Mouse (Mus musculus): ENCODE data around the gene Ipo8.

The Ipo8 gene

DNA sequence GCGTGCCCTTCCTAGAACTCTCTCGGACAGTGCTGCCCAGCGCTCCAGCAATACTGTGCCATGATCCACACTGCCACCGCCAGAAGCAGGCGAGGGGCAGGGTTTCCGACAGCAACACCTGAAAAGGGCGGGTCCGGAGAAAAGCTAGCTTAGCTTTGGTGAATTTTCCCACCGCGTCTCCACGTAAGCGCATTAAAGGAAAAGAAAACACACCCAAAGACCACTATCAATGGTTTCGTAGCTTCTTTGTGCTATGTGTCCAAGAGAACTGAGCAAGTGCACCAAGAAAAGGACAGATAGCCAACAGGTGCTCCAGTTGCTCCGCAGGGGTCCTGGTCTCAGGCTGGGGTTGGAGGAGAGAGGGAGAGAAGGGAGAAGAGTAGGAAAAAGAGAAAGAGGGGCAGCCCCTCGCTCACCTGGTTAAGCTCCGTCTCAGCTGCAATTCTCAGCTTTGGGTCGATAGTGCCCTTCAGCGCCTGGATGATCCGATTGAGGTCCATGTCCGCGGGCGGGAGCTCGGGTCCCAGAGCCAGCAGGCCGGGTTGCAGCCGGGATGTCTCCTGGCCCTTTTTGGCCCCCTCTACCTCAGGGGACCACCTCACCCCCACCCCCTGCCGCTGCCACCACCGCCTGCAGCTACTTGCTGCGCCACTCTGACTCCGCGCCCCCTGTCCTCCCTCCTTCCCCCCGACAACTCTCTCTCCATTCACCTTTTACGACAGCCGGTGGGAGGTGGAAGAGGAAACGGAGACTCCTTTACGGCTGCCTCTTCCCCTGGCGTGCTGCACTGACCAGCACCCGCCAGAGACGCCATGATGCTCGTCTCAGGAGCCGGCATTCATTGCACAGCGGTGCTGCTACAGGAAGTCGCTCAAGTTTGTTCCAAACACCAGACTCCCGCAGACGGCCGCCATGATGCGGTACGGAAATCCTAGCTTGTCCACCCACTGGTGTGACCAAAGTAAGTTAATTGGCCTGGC, at the start of gene Ipo8:
Gene Ipo8 (minus strand): TSS at position 720 of the 980 bp plus-strand sequence.
- in situ Hi-C loops (cut with MboI) = no loop called here

DNA sequence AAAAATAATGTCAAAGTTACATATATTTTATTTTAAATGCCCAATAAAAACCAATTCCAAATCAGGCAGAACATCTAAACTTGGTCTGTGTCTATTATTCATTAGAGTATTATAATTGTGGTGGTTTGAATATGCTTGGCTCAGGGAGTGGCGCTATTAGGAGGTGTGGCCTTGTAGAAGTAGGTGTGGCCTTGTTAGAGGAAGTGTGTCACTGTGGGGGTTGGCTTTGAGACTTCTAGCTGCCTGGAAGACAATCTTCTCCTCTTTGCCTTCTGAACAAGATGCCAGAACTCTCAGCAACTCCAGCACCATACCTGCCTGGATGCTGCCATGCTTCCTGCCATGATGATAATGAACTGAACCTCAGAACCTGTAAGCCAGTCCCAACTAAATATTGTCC, 42.6 kb upstream of the Ipo8 start:
- in situ Hi-C loops (cut with MboI) = no loop called here

DNA sequence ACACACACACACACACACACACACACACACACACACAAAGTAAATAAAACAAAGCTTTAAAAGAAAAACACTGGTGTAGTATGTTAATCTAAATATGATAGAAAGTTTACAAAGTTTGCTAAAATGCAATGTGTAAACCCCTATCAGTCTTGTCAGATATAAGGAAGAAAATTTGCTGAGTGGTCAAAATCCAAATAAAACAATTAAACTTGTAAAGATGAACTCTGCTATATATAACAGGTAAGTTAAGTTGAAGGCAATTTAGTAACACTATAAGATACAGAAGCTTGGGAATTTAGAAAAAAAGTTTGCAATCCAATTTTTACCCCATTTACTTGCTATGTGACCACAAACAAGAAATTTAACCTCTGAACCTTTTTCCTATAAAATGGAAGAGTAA, 14.4 kb upstream of the Ipo8 start:
- in situ Hi-C loops (cut with MboI) = no loop called here

DNA sequence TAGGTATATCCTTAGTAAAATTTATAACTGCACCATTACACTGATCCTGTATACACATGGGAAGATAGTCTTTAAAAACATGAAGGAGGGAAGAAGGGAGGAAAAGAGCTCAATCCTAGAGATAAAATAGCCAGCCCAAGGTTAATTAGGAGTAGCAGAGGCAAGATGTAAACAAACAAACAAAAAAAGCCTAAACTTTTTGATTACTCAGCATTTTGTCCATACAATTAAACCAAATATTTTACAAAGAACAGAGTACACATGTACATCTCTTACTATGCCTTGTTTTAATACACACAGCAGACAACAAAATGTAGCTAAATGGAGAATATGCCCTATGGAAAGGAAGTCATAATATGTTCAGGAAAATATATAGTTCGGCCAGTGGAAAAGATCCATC, 10.5 kb upstream of the Ipo8 start:
- in situ Hi-C loops (cut with MboI) = no loop called here

DNA sequence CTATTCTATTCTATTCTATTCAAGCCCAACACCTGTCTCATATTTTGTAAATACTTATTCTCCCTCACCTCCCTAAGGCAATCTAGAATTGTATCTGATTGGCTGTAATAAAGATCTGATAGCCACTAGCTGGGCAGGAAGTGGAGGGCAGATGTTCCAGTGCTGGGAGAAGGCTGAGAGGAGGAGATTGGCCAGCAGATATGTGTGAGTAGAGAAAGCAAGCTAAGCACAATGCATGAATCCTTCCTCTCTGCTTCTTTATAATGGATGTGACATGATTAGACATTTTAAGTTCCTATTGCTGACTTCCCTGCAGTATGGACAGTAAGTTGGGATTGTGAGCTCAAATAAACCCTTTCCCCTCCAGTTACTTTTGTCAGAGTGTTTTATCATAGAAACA, 7.2 kb upstream of the Ipo8 start:
- in situ Hi-C loops (cut with MboI) = no loop called here

DNA sequence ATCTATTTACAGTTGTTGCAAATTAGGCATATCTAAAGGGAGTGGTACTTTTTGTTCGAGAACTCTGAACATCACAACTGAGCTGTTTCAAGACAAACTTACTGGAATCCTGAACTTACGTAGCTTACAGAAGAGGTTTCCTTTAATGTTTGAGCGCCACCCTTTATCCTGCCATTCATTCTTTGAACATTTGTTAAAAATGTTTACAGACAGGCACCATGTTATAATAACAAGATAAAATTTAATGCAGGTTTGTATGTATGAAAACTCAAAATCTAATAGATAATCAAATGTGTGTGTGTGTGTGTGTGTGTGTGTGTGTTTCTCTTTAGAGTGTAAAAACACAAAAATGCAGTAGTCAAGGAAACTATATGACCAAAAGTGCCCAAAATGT, 458 bp upstream of the Ipo8 start:
- in situ Hi-C loops (cut with MboI) = no loop called here

DNA sequence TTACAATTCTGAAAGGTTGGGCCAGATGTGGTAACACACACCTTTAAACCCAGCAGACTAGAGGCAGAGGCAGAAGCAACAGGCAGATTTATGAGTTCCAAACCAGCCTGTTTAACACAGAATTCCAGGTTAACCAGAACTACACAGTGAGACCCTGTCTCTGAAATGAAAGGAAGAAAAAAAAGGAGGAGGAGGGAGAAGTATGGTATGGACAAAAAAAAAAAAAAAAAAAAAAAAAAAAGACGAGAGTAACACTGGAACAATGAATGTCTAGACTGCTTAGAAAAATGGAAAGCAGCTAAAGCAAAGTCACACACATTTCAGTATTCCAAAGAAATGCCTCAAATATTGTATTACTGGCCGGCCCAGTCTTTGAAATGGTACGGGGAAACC, 916 bp downstream of the Ipo8 start:
- in situ Hi-C loops (cut with MboI) = no loop called here

DNA sequence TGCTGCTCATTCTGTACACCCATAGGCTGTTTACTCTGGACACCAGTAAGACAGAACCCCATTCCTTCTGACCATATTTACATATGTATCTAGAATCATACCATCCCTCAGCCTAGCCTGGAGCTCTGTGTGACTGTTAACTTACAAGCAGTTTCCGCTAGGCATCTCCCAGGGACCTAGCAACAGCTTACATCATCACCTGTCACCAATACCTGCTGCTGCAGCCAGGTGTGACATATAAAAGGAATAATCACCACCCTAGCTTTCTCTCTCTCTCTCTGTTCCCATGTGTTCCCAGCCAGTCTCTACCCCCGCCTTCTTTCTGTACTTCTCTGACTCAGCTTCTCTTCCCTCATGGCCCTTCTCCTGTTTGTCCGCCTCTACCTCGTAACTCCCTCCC, 5.1 kb downstream of the Ipo8 start:
- in situ Hi-C loops (cut with MboI) = no loop called here

DNA sequence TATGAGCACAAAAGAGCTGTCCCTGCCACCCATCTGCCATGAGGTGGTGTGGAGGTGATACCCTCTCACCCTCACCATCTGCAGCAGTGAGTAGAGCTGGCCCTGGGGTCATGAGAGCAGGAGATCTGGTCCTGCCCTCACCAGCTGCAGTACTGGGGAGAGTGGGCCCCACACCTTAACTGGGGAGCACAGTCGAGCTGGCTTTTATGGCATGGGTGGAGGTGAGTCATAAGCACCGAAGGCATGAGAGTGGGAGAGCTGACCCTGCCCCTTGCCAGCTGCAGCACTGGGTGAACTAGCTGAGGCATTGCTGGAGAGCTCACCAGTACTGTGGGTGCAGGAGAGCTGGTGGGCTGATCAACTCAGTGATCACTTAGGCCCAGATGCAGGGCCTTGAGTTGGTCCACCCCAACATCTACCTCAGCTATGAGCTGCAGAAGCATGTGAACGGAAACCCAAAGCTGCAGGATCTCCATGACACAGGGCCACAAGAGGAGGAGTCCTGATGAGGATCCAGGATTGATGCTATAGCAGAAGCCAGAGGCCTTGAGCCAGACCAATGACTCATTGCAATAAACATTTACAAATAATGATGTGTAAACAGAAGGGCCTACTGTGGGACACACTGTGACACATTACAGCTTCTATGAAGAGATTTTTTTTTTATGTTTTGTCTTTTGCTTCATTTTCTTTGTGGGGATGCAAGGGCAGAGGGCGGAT, 12.5 kb downstream of the Ipo8 start:
- in situ Hi-C loops (cut with MboI) = no loop called here

DNA sequence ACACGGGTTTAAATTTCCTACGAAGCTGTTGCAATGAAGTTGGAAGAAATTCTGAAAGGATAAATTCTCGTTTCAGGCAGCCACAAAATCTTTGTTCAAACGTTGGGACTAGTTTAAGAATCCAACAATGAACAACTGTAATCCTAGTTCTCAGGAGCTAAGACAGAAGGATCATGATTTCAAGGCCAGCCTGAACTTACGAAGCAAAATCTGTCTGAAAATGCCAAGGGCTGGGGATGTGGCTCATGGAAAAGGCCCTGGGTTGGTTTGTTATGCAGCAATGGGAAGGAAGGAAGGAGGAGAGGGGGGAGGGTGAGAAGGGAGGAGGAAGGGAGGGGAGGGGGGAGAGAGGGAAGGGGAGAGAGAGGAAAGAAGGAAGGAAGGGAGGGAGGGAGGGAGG, 14.5 kb downstream of the Ipo8 start:
- in situ Hi-C loops (cut with MboI) = no loop called here

DNA sequence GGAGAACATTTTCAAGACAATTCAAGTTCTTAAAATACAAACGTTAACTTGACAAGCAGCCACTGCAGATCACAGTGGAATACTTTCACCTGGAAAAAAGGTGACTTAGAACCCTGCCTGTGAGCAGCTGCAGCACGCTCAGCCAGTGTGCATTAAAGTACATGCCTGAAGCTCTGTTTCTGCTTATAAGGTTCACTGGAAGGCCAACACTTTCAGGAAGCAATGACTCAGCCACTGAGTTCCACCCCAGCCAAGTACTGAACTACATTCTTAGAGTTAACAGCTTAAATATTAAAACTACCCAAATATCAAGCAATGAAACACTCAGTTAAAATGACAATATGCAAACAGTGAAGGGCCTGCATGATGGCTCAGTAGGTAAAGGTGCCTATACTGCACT, 20.1 kb downstream of the Ipo8 start:
- in situ Hi-C loops (cut with MboI) = no loop called here

DNA sequence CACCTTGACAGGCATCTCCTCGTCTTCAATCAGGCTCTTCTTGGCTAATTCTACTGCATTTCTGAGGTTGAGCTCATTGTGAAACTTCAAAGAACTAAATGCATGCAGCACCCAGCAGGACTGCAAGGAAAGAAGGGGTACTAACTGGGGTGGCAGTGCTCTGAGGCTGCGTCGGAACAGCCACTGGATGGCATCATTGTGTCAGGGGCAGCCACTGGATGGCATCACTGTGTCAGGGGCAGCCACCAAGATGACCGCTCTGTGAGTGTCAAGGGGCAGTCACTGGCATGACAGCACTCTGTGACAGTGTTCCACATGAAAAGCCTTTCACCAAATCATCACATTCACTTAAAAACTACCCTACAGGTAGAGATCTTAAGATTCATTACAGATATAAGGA, 31.5 kb downstream of the Ipo8 start:
- in situ Hi-C loops (cut with MboI) = no loop called here

DNA sequence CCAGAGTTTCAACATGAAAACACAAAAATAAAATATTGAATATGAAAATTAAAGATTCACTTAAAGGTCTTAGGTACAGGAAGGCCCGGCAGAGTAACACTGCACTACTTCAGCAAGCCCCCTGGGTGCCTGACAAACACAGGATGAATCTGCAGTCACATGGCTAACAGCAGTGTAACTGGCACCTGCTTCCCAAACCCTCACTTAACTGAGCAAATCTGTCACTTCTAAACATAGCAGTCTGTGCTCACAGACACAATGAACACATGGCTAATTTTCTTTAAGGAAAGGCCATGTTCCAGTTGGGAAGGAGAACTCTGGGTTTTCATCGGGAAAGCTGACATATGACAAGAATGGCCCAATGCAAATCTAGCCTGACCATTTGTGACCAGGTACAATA, 36.1 kb downstream of the Ipo8 start:
- in situ Hi-C loops (cut with MboI) = no loop called here

DNA sequence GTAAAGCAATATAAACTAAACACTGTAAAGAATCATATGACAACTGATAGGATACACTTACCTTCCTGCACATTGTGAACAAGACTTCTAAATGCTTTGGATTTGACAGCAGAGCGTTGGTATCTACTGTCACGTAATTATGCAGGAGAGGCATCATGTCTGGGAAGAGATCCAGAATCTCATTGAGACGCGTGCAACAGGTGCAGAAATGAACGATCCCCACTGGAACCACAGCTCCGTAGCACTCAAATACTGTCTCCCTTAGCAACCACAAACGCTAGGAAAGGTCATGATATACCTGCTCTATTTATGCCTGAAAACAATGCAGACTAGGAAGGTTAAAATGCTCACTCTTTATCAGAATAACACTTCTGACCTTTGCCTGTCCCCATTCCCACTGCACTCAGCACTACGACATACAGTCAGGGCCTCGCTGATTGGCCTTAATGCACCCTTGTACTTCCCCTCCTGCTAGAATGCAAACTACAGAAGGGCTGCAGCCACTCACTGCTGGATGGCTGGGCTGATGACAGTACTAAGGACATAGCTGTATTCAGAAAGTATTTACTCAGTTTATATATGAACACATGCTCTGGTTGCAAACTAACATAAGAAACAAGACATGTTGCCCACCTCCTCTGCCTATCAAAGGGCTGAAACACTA, 42.1 kb downstream of the Ipo8 start:
- in situ Hi-C loops (cut with MboI) = no loop called here

DNA sequence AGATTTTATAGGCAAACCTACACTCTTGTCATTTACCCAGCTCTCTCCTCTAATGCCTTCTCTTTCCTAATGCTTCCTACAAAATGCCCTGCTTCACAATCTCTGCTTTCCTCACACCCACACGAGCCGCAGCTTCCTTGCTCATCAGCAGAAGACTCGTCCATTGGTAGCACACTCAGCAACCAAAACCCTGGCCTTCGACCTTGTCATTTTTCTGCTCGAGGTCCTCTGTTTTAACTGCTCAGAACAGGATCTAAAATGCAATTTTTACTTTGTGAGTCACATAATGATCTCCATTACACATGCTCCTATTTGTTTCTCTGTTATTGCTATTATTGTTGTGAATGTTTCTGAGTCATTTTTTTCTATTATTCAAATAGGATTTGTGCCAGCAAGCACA, 45.1 kb downstream of the Ipo8 start:
- in situ Hi-C loops (cut with MboI) = no loop called here

DNA sequence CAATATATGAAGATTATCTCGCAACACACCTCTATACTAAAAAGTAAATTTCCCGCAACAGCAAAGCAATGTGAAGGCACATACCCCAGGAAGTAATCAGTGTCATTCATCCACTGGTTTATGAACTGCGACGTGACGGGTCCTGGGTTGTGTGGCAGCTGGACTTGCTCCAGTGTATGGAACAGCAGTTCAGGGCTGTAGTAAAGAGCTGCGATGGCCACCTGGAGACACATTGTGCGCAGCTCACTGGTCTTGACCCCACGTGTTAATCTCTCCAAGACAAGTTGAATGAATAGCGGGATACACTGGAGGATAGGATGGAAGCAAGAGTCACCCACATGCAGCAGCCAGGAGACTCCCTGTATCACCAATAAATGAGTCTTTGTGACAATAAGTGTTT, 46.8 kb downstream of the Ipo8 start:
- in situ Hi-C loops (cut with MboI) = no loop called here

DNA sequence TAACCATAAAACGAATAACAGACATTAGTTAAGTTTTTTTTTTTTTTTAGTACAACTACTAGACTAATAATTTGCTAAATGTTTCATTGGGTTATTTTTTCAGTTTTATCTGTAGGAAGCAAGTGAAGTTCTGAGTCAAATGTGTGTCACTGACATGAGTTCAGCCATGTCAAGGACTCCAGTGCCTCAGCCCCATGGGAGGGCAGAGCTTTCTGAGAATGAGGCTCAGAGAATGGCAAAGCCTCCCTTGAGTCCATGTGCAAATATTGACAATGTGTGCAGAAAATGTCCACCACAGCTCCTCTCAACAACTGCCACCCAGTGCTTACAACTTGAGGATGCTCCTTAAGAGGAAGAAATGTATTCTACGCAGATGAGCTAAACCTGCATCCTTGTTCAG, 55.0 kb downstream of the Ipo8 start:
- in situ Hi-C loops (cut with MboI) = no loop called here

DNA sequence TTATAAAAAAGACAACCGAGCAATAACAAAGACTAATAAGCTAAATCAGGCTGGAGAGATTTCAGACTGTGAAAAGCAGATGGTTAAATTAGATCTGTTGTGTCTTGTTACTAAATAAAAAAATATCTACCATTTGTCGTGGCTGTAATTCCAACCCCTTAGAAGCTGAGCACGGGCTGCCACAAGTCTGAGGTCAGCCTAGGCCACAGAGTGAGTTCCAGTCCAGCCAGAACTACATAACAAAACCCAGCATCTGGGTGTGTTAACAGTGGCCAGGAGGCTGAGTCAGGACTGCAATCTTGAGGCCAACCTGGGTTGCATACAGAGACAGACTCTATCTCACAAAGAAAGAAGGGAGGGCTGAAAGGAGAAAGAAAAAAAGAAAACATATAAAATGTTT, 59.8 kb downstream of the Ipo8 start:
- in situ Hi-C loops (cut with MboI) = no loop called here

DNA sequence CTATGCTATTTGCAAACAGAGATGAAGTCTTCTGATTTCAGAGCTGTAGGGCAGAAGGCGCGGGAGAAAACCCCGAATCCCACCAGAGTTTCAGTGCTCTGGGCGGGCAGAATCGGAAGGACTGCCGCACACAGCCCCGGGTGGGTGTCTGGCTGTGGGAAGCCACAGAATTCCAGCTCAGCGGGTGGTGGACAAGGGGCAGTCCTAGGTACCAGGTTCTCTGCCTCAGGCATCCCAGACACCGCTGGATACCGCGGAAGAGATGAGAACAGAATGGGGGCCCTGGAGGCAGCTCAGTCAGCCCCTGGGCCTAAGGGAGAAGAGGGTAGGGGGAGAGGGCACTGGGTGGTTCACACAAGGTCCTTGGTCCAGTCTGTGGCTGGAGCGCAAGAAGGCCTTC, 62.8 kb downstream of the Ipo8 start:
- in situ Hi-C loops (cut with MboI) = no loop called here

DNA sequence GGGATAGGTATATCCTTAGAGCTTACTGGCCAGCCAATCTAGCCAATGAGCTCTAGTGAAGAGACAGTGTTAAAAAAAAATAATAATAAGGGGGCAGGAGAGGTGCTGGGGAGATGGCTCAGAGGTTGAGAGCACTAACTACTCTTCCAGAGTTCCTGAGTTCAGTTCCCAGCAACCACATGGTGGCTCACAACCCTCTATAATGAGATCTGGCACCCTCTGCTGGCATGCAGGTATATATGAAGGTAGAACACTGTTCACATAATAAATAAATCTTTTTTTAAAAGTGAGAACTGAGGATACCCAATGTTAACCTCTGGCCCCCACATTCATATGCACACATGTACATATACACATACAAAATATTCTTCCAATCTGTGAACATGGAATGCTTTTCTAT, 64.0 kb downstream of the Ipo8 start:
- in situ Hi-C loops (cut with MboI) = no loop called here

DNA sequence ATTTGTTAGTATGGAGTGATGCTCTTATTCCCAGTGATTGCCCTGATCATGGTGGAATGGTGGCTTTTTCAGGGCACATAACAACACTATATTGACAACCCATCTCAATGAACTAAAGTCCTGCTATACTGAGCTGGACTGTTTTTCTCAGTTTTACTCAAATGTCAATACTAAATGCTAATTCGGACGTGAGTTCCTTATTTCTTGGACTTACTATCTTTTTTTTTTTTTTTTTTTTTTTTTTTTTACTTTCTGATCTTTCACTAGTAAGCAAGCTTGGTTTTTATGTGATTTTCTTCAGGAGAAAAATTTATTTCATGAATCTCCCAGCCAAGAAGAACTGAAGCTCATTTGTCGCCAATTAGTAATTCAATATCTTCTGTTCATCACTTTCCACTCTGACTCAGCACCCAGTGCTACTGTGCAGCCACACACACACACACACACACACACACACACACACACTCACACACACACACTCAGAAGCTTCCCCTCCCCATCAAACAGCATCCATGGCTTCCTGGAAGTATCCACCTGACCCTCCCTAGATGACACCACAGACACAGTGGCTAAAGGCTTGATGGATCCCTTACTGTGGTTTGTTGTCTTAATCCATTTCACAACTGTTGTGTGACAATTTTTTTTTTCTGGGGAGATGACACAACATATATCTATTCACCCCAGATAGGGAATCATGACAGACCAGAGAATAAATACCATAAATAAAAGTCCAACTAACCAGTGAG, 69.1 kb downstream of the Ipo8 start:
- in situ Hi-C loops (cut with MboI) = no loop called here

DNA sequence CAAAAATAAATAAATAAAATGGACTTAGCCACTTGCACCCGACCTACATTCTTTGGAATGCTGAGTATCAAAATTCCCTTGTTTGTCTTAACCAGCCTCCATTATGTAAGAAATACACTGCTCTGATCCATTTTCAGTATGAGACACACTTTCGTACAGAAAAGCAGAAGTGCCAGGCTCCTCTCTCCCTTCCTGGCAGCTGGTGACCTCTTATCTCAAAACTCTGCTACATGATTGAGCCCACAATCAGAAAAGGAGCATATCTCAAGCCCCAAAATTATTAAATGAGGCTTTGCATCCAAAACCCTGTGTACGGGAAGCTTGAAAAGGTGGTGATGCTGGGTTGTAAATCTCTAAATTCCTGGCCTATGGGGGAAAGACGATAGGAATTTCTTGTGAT, 69.8 kb downstream of the Ipo8 start:
- in situ Hi-C loops (cut with MboI) = no loop called here
